Mouse (Mus musculus) myocyte (in vitro differentiated cells): ENCODE data around the gene Vhl.

ENCODE experiments used
- CEBPB ChIP-seq: IDR thresholded peaks from 2 replicates; pipeline ENCODE4 v1.6.1; 2011; ENCODE audit warnings: mild to moderate bottlenecking, moderate library complexity; ENCODE audit not compliant: poor library complexity, insufficient read depth, severe bottlenecking
- E2F4 ChIP-seq: IDR thresholded peaks from one replicate; pipeline ENCODE4 v1.6.1; 2011; ENCODE audit warnings: mild to moderate bottlenecking, control low read depth, moderate library complexity; ENCODE audit not compliant: insufficient read depth
- MAX ChIP-seq: IDR thresholded peaks from one replicate; pipeline ENCODE4 v1.6.1; 2011; ENCODE audit warnings: low read depth, mild to moderate bottlenecking, control low read depth
- MYOD1 ChIP-seq, 3 experiments: IDR thresholded peaks; one replicate each; pipeline ENCODE4 v1.6.1; 2011; ENCODE audit warnings: control low read depth in 2 of 3, low read depth in 2 of 3, mild to moderate bottlenecking in 2 of 3, moderate library complexity in 1 of 3; ENCODE audit not compliant: insufficient read length in 2 of 3, control insufficient read depth in 1 of 3
- MYOG ChIP-seq, 3 experiments: IDR thresholded peaks; one replicate each; pipeline ENCODE4 v1.6.1; 2011; ENCODE audit warnings: control low read depth in 2 of 3, low read depth in 2 of 3, mild to moderate bottlenecking in 2 of 3; ENCODE audit not compliant: insufficient read length in 2 of 3, control insufficient read depth in 1 of 3, insufficient read depth in 1 of 3
- POLR2A ChIP-seq: IDR thresholded peaks from one replicate; pipeline ENCODE4 v1.6.1; 2011; ENCODE audit warnings: low read depth, mild to moderate bottlenecking, control low read depth, moderate library complexity; ENCODE audit not compliant: insufficient read length
- POLR2AphosphoS2 ChIP-seq: IDR thresholded peaks from one replicate; pipeline ENCODE4 v1.6.1; 2011; ENCODE audit warnings: low read depth, control low read depth; ENCODE audit not compliant: insufficient read length
- REST ChIP-seq: IDR thresholded peaks from one replicate; pipeline ENCODE4 v1.6.1; 2011; ENCODE audit warnings: mild to moderate bottlenecking, control low read depth, moderate library complexity; ENCODE audit not compliant: insufficient read depth, insufficient read length
- SRF ChIP-seq: IDR thresholded peaks from one replicate; pipeline ENCODE4 v1.6.1; 2011; ENCODE audit warnings: low read depth; ENCODE audit not compliant: control insufficient read depth, insufficient read length
- TCF12 ChIP-seq: IDR thresholded peaks from one replicate; pipeline ENCODE4 v1.6.1; 2011; ENCODE audit warnings: mild to moderate bottlenecking, control low read depth; ENCODE audit not compliant: poor library complexity, insufficient read depth, severe bottlenecking
- TCF3 ChIP-seq: IDR thresholded peaks from one replicate; pipeline ENCODE4 v1.6.1; 2011; ENCODE audit warnings: low read depth, control low read depth; ENCODE audit not compliant: insufficient read length
- USF1 ChIP-seq: IDR thresholded peaks from one replicate; pipeline ENCODE4 v1.6.1; 2011; ENCODE audit warnings: low read depth, mild to moderate bottlenecking, control low read depth, moderate library complexity

DNA sequence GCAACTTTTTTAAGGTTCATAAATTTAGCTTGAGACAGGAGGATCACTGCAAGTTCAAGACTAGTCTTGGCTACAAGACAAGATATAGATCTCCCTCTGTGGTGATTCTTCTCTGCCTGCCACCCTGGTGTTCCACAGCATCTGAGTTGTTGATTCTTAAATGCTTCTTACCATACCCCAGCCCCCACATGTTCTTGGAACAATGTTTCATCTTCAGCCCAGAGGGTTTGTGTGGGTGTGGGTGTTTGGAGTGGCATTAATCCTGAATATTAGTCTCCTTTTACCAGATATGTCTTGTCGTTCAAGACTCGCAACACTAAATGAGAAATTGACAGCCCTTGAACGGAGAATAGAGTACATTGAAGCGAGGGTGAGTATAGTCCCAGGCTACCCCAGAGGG is 8.3 kb upstream of the Vhl start:
- TF ChIP-seq POLR2A (no peak), MAX (no peak), MYOD1 (IDR thresholded peaks at IDR 0.05; ENCODE audit: control insufficient read depth in 1 of 3, insufficient read length in 2 of 3, low read depth in 2 of 3) (no peak), CEBPB (no peak), TCF12 (no peak), USF1 (no peak), POLR2AphosphoS2 (no peak), E2F4 (no peak), REST (no peak), MYOG (IDR thresholded peaks at IDR 0.05; ENCODE audit: control insufficient read depth in 1 of 3, insufficient read depth in 1 of 3, insufficient read length in 2 of 3, low read depth in 2 of 3) (no peak), SRF (no peak), TCF3 (no peak)
